Mouse (Mus musculus) myocyte (in vitro differentiated cells): ENCODE measurements around the gene Gm20883.
"Not testable (repeated sequence)": the region's sequence is repeated elsewhere in the genome, so short reads cannot be mapped to it uniquely, and the experiment has no call there.

Experiments used
- MAX ChIP-seq: IDR thresholded peaks from one replicate; pipeline ENCODE4 v1.6.1; 2011; ENCODE audit warnings: low read depth, mild to moderate bottlenecking, control low read depth
- MYOG ChIP-seq, 3 experiments: IDR thresholded peaks; one replicate each; pipeline ENCODE4 v1.6.1; 2011; ENCODE audit warnings: control low read depth in 2 of 3, low read depth in 2 of 3, mild to moderate bottlenecking in 2 of 3; ENCODE audit not compliant: insufficient read length in 2 of 3, control insufficient read depth in 1 of 3, insufficient read depth in 1 of 3
- POLR2A ChIP-seq: IDR thresholded peaks from one replicate; pipeline ENCODE4 v1.6.1; 2011; ENCODE audit warnings: low read depth, mild to moderate bottlenecking, control low read depth, moderate library complexity; ENCODE audit not compliant: insufficient read length
- SRF ChIP-seq: IDR thresholded peaks from one replicate; pipeline ENCODE4 v1.6.1; 2011; ENCODE audit warnings: low read depth; ENCODE audit not compliant: control insufficient read depth, insufficient read length
- USF1 ChIP-seq: IDR thresholded peaks from one replicate; pipeline ENCODE4 v1.6.1; 2011; ENCODE audit warnings: low read depth, mild to moderate bottlenecking, control low read depth, moderate library complexity

GRCm38 (mm10) chrY:50607951-50608350, at the start of gene Gm20883:
- TF ChIP-seq MAX; POLR2A; MYOG (IDR thresholded peaks at IDR 0.05; ENCODE audit: control insufficient read depth in 1 of 3, insufficient read depth in 1 of 3, insufficient read length in 2 of 3, low read depth in 2 of 3); USF1; SRF: not testable (repeated sequence)
